Mouse (Mus musculus): Measurements from ENCODE around the gene Slc44a1. TPM values are rescaled to one million over a fixed set of nuclear protein-coding genes. Genes with fewer than 3 reads are reported as not detected.

Gene Slc44a1
- polyA plus RNA-seq, 1 experiment, result 18.1 TPM

DNA sequence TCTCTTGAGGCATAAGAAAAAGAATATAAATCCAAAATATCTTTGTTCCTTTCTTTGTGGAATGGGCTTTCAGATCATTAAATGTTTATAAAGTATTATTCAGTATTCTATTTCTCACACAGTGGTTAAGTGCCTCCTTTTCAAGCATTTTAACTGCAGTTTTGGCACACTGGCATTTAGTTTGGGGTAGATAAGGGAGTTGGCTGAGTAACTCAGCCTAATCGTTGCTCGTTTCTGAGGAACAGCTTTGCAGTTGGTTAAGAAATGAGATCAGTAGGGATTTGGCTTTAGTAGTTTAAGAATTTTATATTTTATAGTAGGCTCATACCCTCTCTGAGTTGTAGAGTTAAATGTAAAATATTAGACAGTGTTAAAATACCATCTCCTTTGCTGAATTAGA, 97.3 kb downstream of the Slc44a1 start:
- Histone ChIP-seq H3K36me3 (ENCODE audit: control insufficient read depth, insufficient read depth, low read length) (no peaks in the 10 kb centered on the region), H3K4me1 (replicated peaks; ENCODE audit: control insufficient read depth, insufficient read depth, low read length) (no peaks in the 10 kb centered on the region), H3K4me3 (ENCODE audit: control insufficient read depth, insufficient read depth, low read length) (no peak overlapping the region), H3K27me3 (ENCODE audit: control insufficient read depth, insufficient read depth, low read length) (no peaks in the 10 kb centered on the region), H3K27ac (ENCODE audit: control insufficient read depth, insufficient read depth, low read length) (no peak overlapping the region)
- TF ChIP-seq CTCF (IDR thresholded peaks at IDR 0.05; ENCODE audit: borderline replicate concordance, control insufficient read depth, extremely low read depth, insufficient read depth, low read length, poor library complexity) (no peak), POLR2A (IDR thresholded peaks at IDR 0.05; ENCODE audit: control insufficient read depth, extremely low read depth, insufficient read depth, low read length, poor library complexity) (no peak)
- no peak for DNase-seq
- WGBS, result 91% methylated on average over 2 of the region's 2 CpGs

DNA sequence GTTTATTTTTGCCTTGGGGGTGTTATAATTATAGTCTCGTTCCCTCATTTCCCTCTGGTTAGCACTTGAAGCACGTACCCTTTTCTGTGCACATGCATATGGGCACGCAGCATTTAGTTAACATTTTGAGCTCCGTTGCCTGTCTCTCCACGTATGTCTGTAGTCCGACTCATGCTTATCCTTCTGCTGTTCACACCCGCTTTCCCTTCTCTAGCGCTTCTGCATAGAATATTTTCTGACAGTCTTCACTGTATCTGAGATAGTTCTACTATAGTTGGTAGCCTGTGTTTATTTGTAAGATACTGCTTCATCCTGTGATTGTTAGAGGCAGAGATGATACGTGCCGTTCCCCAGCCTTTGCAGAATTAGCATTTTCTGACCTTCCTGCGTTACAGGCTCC, 98.4 kb downstream of the Slc44a1 start:
- 97% methylated on average over 11 of the region's 11 CpGs for WGBS
- Histone ChIP-seq H3K27me3 (ENCODE audit: control insufficient read depth, insufficient read depth, low read length) (no peaks in the 10 kb centered on the region), H3K4me1 (replicated peaks; ENCODE audit: control insufficient read depth, insufficient read depth, low read length) (no peaks in the 10 kb centered on the region), H3K27ac (ENCODE audit: control insufficient read depth, insufficient read depth, low read length) (no peak overlapping the region), H3K4me3 (ENCODE audit: control insufficient read depth, insufficient read depth, low read length) (no peak overlapping the region), H3K36me3 (ENCODE audit: control insufficient read depth, insufficient read depth, low read length) (no peaks in the 10 kb centered on the region)
- DNase-seq, result no peak
- TF ChIP-seq POLR2A (IDR thresholded peaks at IDR 0.05; ENCODE audit: control insufficient read depth, extremely low read depth, insufficient read depth, low read length, poor library complexity), result no peak

DNA sequence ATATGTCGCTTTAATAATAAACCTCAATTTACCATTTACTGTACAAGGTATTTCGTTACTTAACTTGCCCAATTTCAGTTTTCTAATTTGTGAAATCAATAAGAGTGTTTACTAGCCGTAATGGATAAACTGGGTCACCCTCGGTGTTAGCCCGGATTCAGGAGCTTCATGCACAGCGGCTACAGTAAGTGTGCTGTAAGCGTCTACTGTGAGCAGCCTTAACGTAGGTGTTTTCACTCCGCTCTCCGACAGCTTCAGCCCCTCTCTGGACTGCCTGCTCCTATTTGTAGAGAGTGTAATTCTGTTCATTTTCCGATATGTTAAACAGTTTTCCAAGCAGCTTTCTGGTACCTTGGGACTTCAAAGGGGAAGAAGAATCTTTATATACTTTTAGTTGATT, 99.7 kb downstream of the Slc44a1 start:
- no peak overlapping the region for H3K4me3 ChIP-seq (ENCODE audit: control insufficient read depth, insufficient read depth, low read length)
- DNase-seq, result no peak
- 97% methylated on average over 11 of the region's 11 CpGs for WGBS
- no peak overlapping the region for H3K27ac ChIP-seq (ENCODE audit: control insufficient read depth, insufficient read depth, low read length)
- no peaks in the 10 kb centered on the region for H3K36me3 ChIP-seq (ENCODE audit: control insufficient read depth, insufficient read depth, low read length)
- H3K27me3 ChIP-seq (ENCODE audit: control insufficient read depth, insufficient read depth, low read length), result no peaks in the 10 kb centered on the region
- H3K4me1 ChIP-seq (replicated peaks; ENCODE audit: control insufficient read depth, insufficient read depth, low read length), result no peaks in the 10 kb centered on the region
- TF ChIP-seq POLR2A (IDR thresholded peaks at IDR 0.05; ENCODE audit: control insufficient read depth, extremely low read depth, insufficient read depth, low read length, poor library complexity), result no peak
- no peak for TF ChIP-seq CTCF (IDR thresholded peaks at IDR 0.05; ENCODE audit: borderline replicate concordance, control insufficient read depth, extremely low read depth, insufficient read depth, low read length, poor library complexity)

DNA sequence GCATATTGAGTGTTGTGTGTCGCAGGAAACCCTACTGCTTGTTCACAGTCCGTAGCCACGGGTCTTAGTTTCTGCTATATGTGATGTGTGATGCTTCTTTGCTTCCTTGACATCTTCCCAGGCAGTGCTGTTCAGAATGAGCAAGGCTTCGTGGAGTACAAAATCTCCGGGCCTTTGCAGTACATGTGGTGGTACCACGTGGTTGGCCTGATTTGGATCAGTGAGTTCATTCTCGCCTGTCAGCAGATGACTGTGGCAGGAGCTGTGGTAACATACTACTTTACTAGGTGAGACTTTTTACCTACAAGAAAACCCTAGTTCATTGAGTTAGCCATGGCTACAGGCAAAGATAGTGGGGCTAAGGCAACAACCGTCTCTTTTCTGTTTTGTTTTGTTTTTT, 103.2 kb downstream of the Slc44a1 start:
- TF ChIP-seq CTCF (IDR thresholded peaks at IDR 0.05; ENCODE audit: borderline replicate concordance, control insufficient read depth, extremely low read depth, insufficient read depth, low read length, poor library complexity) (no peak), POLR2A (IDR thresholded peaks at IDR 0.05; ENCODE audit: control insufficient read depth, extremely low read depth, insufficient read depth, low read length, poor library complexity) (no peak)
- no peak overlapping the region for H3K4me3 ChIP-seq (ENCODE audit: control insufficient read depth, insufficient read depth, low read length)
- 96% methylated on average over 8 of the region's 8 CpGs for WGBS
- H3K27me3 ChIP-seq (ENCODE audit: control insufficient read depth, insufficient read depth, low read length), result no peaks in the 10 kb centered on the region
- no peaks in the 10 kb centered on the region for H3K4me1 ChIP-seq (replicated peaks; ENCODE audit: control insufficient read depth, insufficient read depth, low read length)
- no peak overlapping the region for H3K27ac ChIP-seq (ENCODE audit: control insufficient read depth, insufficient read depth, low read length)
- no peaks in the 10 kb centered on the region for H3K36me3 ChIP-seq (ENCODE audit: control insufficient read depth, insufficient read depth, low read length)
- DNase-seq, result no peak

DNA sequence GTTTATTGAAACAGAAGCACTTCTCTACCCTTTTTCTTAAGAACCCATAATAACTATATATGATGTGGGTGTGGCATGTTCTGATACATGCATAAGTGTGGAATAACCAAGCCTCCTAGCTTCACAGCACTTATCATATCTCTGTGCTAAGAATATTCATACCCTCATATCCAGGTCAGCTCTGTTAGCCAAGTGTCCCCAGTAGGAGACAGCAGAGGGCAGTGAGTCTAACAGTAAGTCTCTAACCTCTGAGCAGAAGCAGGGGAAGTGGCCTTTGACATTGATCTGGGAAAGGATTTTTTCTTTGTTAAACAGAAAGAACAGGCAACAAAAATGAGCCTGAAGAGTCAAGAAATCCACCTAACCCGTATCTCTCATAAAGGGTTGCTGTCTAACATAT, 104.7 kb downstream of the Slc44a1 start:
- Histone ChIP-seq H3K27ac (ENCODE audit: control insufficient read depth, insufficient read depth, low read length) (no peak overlapping the region), H3K4me1 (replicated peaks; ENCODE audit: control insufficient read depth, insufficient read depth, low read length) (no peaks in the 10 kb centered on the region), H3K36me3 (ENCODE audit: control insufficient read depth, insufficient read depth, low read length) (no peaks in the 10 kb centered on the region), H3K4me3 (ENCODE audit: control insufficient read depth, insufficient read depth, low read length) (no peak overlapping the region), H3K27me3 (ENCODE audit: control insufficient read depth, insufficient read depth, low read length) (no peaks in the 10 kb centered on the region)
- TF ChIP-seq CTCF (IDR thresholded peaks at IDR 0.05; ENCODE audit: borderline replicate concordance, control insufficient read depth, extremely low read depth, insufficient read depth, low read length, poor library complexity) (no peak), POLR2A (IDR thresholded peaks at IDR 0.05; ENCODE audit: control insufficient read depth, extremely low read depth, insufficient read depth, low read length, poor library complexity) (no peak)
- DNase-seq, result no peak
- 97% methylated on average over 1 of the region's 1 CpGs for WGBS

DNA sequence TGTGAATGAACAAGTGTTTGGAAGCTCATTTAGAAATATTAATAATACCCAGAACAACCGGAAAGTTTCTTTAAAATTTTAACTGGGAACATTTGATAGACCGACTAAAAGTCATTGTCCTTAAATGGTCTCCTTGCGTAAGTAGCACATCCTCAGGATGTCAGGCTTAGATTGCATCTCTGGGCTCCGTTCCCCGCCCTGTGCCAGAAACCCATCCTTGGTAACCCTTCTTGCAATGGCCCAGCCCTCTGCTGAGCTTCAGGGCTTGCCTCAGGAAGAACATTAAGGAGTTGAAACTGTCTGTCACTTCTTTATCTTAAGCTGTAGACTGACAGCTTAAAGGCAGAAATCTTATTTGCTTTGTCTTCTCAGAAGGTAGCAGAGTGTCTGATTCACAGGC, 107.2 kb downstream of the Slc44a1 start:
- Histone ChIP-seq H3K4me1 (replicated peaks; ENCODE audit: control insufficient read depth, insufficient read depth, low read length) (no peaks in the 10 kb centered on the region), H3K4me3 (ENCODE audit: control insufficient read depth, insufficient read depth, low read length) (no peak overlapping the region), H3K27me3 (ENCODE audit: control insufficient read depth, insufficient read depth, low read length) (no peaks in the 10 kb centered on the region), H3K27ac (ENCODE audit: control insufficient read depth, insufficient read depth, low read length) (no peak overlapping the region), H3K36me3 (ENCODE audit: control insufficient read depth, insufficient read depth, low read length) (no peaks in the 10 kb centered on the region)
- TF ChIP-seq CTCF (IDR thresholded peaks at IDR 0.05; ENCODE audit: borderline replicate concordance, control insufficient read depth, extremely low read depth, insufficient read depth, low read length, poor library complexity), result no peak
- no peak for TF ChIP-seq POLR2A (IDR thresholded peaks at IDR 0.05; ENCODE audit: control insufficient read depth, extremely low read depth, insufficient read depth, low read length, poor library complexity)
- WGBS, result 96% methylated on average over 5 of the region's 5 CpGs
- DNase-seq, result no peak

DNA sequence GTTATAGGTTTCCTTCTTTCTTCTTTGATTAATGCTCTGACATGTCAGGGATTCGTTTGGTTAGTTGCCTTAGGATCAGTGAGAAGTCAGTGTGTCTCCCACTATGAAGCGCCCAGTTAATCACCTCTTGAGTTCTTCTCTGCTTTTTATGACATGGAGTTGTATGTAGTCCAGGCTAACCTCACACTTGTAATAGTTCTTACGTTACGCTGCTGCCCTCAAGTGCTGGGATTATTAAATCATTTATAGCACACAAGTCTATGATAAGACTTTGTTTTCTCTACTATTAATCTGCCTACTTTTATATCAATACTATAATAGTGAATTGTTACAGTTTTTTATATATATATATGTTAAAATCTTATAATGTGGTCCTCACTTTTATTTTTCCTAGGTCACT, 109.2 kb downstream of the Slc44a1 start:
- Histone ChIP-seq H3K4me1 (replicated peaks; ENCODE audit: control insufficient read depth, insufficient read depth, low read length) (no peaks in the 10 kb centered on the region), H3K27me3 (ENCODE audit: control insufficient read depth, insufficient read depth, low read length) (no peaks in the 10 kb centered on the region), H3K27ac (ENCODE audit: control insufficient read depth, insufficient read depth, low read length) (no peak overlapping the region), H3K36me3 (ENCODE audit: control insufficient read depth, insufficient read depth, low read length) (no peaks in the 10 kb centered on the region), H3K4me3 (ENCODE audit: control insufficient read depth, insufficient read depth, low read length) (no peak overlapping the region)
- TF ChIP-seq CTCF (IDR thresholded peaks at IDR 0.05; ENCODE audit: borderline replicate concordance, control insufficient read depth, extremely low read depth, insufficient read depth, low read length, poor library complexity) (no peak), POLR2A (IDR thresholded peaks at IDR 0.05; ENCODE audit: control insufficient read depth, extremely low read depth, insufficient read depth, low read length, poor library complexity) (no peak)
- 85% methylated on average over 4 of the region's 4 CpGs for WGBS
- DNase-seq, result no peak

All from thymus, adult 2 months (tissue).